Mouse (Mus musculus) neutrophil, adult 5-6 weeks (primary cell): ENCODE results near the gene Gm11060. TPM values are rescaled to one million over a fixed set of nuclear protein-coding genes. Genes with fewer than 3 reads are reported as not detected.

Experiments used
- ATAC-seq: fragments of 151-379, 151-347 bp; 2 replicates; pipeline ENCODE4 v1.8.0; 2017; ENCODE audit warnings: mild to moderate bottlenecking, moderate TSS enrichment; ENCODE audit not compliant: insufficient number of reproducible peaks, poor library complexity, low FRiP score, severe bottlenecking; ENCODE audit errors: extremely low read depth
- total RNA-seq: library from RNA; stranded (forward); fragments of 200-1000 nt; gene quantifications from 2 replicates; pipeline ENCODE4 v1.2.3, GENCODE M21; 2017

The Gm11060 gene
- total RNA-seq, 1 experiment from 2014 or later = not detected

DNA sequence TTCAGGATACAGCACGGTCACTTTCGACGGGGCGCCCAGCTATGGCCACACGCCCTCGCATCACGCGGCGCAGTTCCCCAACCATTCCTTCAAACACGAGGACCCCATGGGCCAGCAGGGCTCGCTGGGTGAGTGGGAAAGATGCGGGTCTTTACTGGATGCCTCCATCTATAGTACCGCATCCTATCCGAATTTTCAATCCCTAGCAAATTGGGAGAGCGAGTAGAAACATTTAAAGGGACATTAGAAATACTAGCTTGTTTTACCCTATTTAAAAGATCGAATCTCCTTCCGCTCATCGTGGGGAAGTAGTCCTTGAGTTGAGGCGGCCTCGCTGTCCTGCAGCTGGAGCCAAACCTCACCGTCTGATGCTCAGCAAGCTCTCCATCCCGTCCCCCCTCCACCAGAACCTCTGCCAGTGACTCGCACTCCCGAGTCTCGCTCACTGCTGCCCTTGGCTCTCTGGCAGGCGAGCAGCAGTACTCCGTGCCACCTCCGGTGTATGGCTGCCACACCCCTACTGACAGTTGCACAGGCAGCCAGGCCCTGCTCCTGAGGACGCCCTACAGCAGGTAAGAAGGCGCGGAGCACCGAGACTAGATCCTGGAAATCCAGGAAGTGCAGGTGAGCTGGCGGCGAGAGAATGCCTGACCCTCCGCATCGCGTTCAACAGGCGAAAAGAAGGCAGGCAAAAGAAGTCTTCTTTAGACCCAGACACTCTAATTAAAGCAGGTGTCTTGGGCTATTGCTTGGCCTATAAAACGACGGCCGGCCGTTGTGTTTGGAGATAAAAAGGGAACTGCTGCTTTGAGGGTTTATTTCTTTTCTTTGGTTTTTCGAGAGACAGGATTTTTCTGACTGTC lies 41.3 kb downstream of the Gm11060 start:
- ATAC-seq = no peak

DNA sequence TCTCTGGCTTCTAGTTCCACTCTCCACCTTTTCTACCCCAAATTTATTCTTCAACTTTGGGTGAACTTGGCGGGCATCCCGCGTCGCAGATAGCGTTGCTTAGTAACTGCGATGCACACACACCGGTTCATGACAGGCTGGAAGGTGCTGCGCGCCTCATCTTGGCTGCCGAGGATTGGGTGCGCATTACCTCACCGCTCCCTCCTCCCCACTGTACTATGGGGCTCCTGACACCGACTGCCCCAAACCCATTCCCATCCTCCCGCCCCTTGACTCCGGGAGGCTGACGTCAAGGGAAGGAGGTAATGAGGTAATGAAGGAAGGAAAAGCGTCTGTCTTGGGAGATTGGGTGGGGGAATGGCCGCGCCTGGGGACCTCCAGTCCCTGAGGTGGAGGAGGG lies 42.5 kb downstream of the Gm11060 start:
- no peak for ATAC-seq

DNA sequence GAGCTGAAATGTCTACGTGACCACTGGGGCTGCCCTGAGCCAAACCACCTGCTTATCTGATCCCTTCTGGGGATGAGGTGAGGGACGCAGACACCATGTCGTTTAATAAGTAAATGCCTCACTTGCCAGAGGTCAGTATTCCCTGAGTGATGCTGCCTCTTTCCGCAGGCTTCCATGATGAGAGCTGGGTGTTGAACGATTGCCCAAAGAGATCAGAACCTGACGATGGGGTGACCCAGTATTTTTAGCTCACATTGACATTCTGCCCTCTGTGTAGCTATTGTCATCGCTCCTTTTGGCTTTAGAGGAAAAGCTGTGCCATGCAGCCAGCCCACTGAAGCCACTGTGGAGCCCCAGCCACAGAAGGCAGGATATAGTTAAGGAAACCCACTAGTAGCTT lies 47.7 kb downstream of the Gm11060 start:
- no peak for ATAC-seq

DNA sequence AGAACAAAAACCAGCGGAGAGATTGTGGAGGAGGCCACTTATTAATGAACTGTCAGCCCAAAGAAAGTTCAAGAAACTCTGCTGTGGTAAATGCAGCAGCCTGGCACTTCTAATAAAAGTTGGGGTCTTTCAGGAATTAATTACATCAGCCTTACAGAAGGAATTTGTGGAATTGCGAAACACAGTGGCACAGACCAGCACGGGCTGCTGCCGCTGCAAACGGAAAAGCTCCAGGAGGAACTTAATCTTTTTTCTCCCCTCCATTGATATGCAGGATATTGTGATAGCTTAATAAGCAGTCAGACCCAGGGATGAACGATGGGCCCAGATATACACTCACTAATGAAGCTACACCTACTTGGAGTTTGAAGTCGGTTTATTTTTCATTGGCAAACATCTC lies 49.6 kb downstream of the Gm11060 start:
- ATAC-seq = no peak

Other genes with a start within 250 kb of the Gm11060 start
- gene Prrg4, start 242.1 kb upstream of the Gm11060 start, total RNA-seq = 1.7 and 3.0 TPM in 2 replicates
- gene Ccdc73, start 224.2 kb upstream of the Gm11060 start, total RNA-seq = 4.8 TPM in 1 of 2 replicates, not detected in the other
- 93.9 and 103 TPM in 2 replicates for gene Eif3m, start 74.9 kb upstream of the Gm11060 start, total RNA-seq
- gene Wt1, start 34.5 kb downstream of the Gm11060 start, total RNA-seq = not detected in 2 replicates
- not detected in 2 replicates for gene Them7, start 132.3 kb downstream of the Gm11060 start, total RNA-seq